Mouse (Mus musculus) heart, embryonic 13.5 days (tissue): ENCODE measurements at regions not wholly inside any gene's neighbourhood (a gene's known extent, or its start where the extent isn't known, plus 50 kb on each side); places are given as distances from the start of the nearest gene placed in this dataset.
"Not testable (repeated sequence)": the region's sequence is repeated elsewhere in the genome, so short reads cannot be mapped to it uniquely, and the experiment has no call there.

Experiments
- ATAC-seq: fragments of 200-750 bp; cut with Nextera tagmentation; 2 replicates; pipeline ENCODE4 v1.8.0; 2017; ENCODE audit warnings: moderate TSS enrichment; ENCODE audit not compliant: insufficient number of reproducible peaks, low FRiP score, low TSS enrichment; ENCODE audit errors: extremely low read depth
- H3K27ac ChIP-seq: fragments of 300-500 bp; sonication (generic); replicated peaks from 2 replicates; pipeline ENCODE4 v1.5.1; 2015; ENCODE audit warnings: moderate library complexity, mild to moderate bottlenecking, inconsistent platforms
- H3K27me3 ChIP-seq: fragments of 300-500 bp; sonication (generic); replicated peaks from 2 replicates; pipeline ENCODE4 v1.6.1; 2015; ENCODE audit warnings: mild to moderate bottlenecking, inconsistent platforms
- H3K36me3 ChIP-seq: fragments of 300-500 bp; sonication (generic); 2 replicates; pipeline ENCODE4 v1.6.1; 2015; ENCODE audit warnings: mild to moderate bottlenecking, inconsistent platforms
- H3K4me1 ChIP-seq: fragments of 300-500 bp; sonication (generic); 2 replicates; pipeline ENCODE4 v1.6.1; 2015; ENCODE audit warnings: inconsistent platforms
- H3K4me2 ChIP-seq: fragments of 300-500 bp; sonication (generic); 2 replicates; pipeline ENCODE4 v1.6.1; 2015; ENCODE audit warnings: inconsistent platforms, mild to moderate bottlenecking, moderate library complexity
- H3K4me3 ChIP-seq: fragments of 300-500 bp; sonication (generic); 2 replicates; pipeline ENCODE4 v1.5.1; 2015; ENCODE audit warnings: moderate library complexity, mild to moderate bottlenecking, inconsistent platforms
- H3K9ac ChIP-seq: fragments of 300-500 bp; sonication (generic); 2 replicates; pipeline ENCODE4 v1.6.1; 2015; ENCODE audit warnings: inconsistent platforms, mild to moderate bottlenecking, moderate library complexity
- H3K9me3 ChIP-seq: fragments of 300-500 bp; sonication (generic); 2 replicates; pipeline ENCODE4 v1.6.1; 2016; ENCODE audit warnings: inconsistent platforms
- WGBS: fragments of 180-500 bp; shearing (Covaris S2); methylation state at CpG from one replicate; pipeline ENCODE4 v1.1.7; 2015; ENCODE audit warnings: mixed read lengths; 5-methylcytosine and 5-hydroxymethylcytosine counted together

GRCm38 (mm10) chr14:33691690-33692089 lies 102.7 kb downstream of the Ptpn20 start:
- WGBS: 21% methylated on average over 2 of the region's 2 CpGs
- peaks cover 43% of the 10 kb centered on the region; the same call in 1 of the 2 replicates for H3K27me3 ChIP-seq
- no peaks in the 10 kb centered on the region for H3K9me3 ChIP-seq
- no peak overlapping the region for H3K4me2 ChIP-seq
- no peak overlapping the region for H3K4me3 ChIP-seq
- 0 out of 2 replicates have a peak overlapping the region, but pooled peaks have one; percentile 1 for H3K27ac ChIP-seq
- no peak for ATAC-seq
- H3K4me1 ChIP-seq: peaks cover 39% of the 10 kb centered on the region
- H3K9ac ChIP-seq: no peak overlapping the region
- no peaks in the 10 kb centered on the region for H3K36me3 ChIP-seq

- Histone ChIP-seq H3K9me3 (no peaks in the 10 kb centered on the region), H3K27me3 (peaks cover 56% of the 10 kb centered on the region; the same call in 1 of the 2 replicates), H3K4me2 (no peak overlapping the region), H3K4me3 (no peak overlapping the region), H3K4me1 (peaks cover 15% of the 10 kb centered on the region), H3K9ac (no peak overlapping the region), H3K27ac (no peak overlapping the region), H3K36me3 (no peaks in the 10 kb centered on the region)
- 62% methylated on average over 2 of the region's 2 CpGs for WGBS
- no peak for ATAC-seq
Observed at GRCm38 (mm10) chr14:33694224-33694623, 105.2 kb downstream of the Ptpn20 start.

- whole genome bisulfite sequencing: 20% methylated on average over 8 of the region's 8 CpGs
- Histone ChIP-seq H3K9ac (no peak overlapping the region), H3K27me3 (peaks cover 55% of the 10 kb centered on the region; the same call in 1 of the 2 replicates), H3K4me3 (no peak overlapping the region), H3K36me3 (no peaks in the 10 kb centered on the region), H3K27ac (no peak overlapping the region), H3K4me2 (no peak overlapping the region), H3K4me1 (peaks cover 14% of the 10 kb centered on the region), H3K9me3 (no peaks in the 10 kb centered on the region)
- ATAC-seq: no peak
Observed at GRCm38 (mm10) chr14:33695362-33695982, 106.5 kb downstream of the Ptpn20 start.

- ATAC-seq: no peak
- no peaks in the 10 kb centered on the region for H3K36me3 ChIP-seq
- H3K9me3 ChIP-seq: no peaks in the 10 kb centered on the region
- H3K27ac ChIP-seq: no peak overlapping the region
- peaks cover 49% of the 10 kb centered on the region; the same call in 1 of the 2 replicates for H3K27me3 ChIP-seq
- peaks cover 4% of the 10 kb centered on the region for H3K4me1 ChIP-seq
- H3K4me2 ChIP-seq: no peak overlapping the region
- WGBS: 53% methylated on average over 3 of the region's 3 CpGs
- H3K4me3 ChIP-seq: no peak overlapping the region
- H3K9ac ChIP-seq: no peak overlapping the region
Observed at GRCm38 (mm10) chr14:33696817-33697216, 107.8 kb downstream of the Ptpn20 start.

GRCm38 (mm10) chr14:33699777-33700438 lies 110.9 kb downstream of the Ptpn20 start:
- Histone ChIP-seq H3K4me2 (no peak overlapping the region), H3K4me1 (no peaks in the 10 kb centered on the region), H3K36me3 (no peaks in the 10 kb centered on the region), H3K4me3 (no peak overlapping the region), H3K9me3 (no peaks in the 10 kb centered on the region), H3K27ac (no peak overlapping the region), H3K27me3 (peaks cover 36% of the 10 kb centered on the region; the same call in 1 of the 2 replicates), H3K9ac (no peak overlapping the region)
- 82% methylated on average over 13 of the region's 13 CpGs for WGBS
- ATAC-seq: no peak

GRCm38 (mm10) chr14:33707661-33708297 lies 118.8 kb downstream of the Ptpn20 start:
- WGBS: 69% methylated on average over 6 of the region's 6 CpGs
- Histone ChIP-seq H3K4me1 (no peaks in the 10 kb centered on the region), H3K27ac (no peak overlapping the region), H3K9me3 (no peaks in the 10 kb centered on the region), H3K4me2 (no peak overlapping the region), H3K9ac (no peak overlapping the region), H3K4me3 (no peak overlapping the region), H3K27me3 (0 out of 2 replicates have a peak, but pooled peaks cover 1% of the 10 kb centered on the region), H3K36me3 (no peaks in the 10 kb centered on the region)
- ATAC-seq: no peak; the same call in 1 of the 2 replicates

- 72% methylated on average over 4 of the region's 4 CpGs for WGBS
Observed at GRCm38 (mm10) chr14:33708298-33708665, 119.3 kb downstream of the Ptpn20 start.

GRCm38 (mm10) chr14:33712458-33712857 lies 123.5 kb downstream of the Ptpn20 start:
- no peak for ATAC-seq
- no peaks in the 10 kb centered on the region for H3K27me3 ChIP-seq
- 0 out of 2 replicates have a peak, but pooled peaks cover 2% of the 10 kb centered on the region for H3K4me1 ChIP-seq
- H3K4me3 ChIP-seq: no peak overlapping the region
- no peaks in the 10 kb centered on the region; the same call in 1 of the 2 replicates for H3K9me3 ChIP-seq
- H3K9ac ChIP-seq: no peak overlapping the region
- H3K36me3 ChIP-seq: no peaks in the 10 kb centered on the region
- H3K4me2 ChIP-seq: no peak overlapping the region
- H3K27ac ChIP-seq: no peak overlapping the region
- WGBS: 85% methylated on average over 1 of the region's 1 CpGs

More at GRCm38 (mm10) chr14:33708298-33708665, 119.3 kb downstream of the Ptpn20 start:
- Histone ChIP-seq H3K4me2 (no peak overlapping the region), H3K36me3 (no peaks in the 10 kb centered on the region), H3K4me3 (no peak overlapping the region), H3K9ac (no peak overlapping the region), H3K4me1 (no peaks in the 10 kb centered on the region), H3K9me3 (no peaks in the 10 kb centered on the region), H3K27me3 (no peaks in the 10 kb centered on the region), H3K27ac (no peak overlapping the region)
- no peak for ATAC-seq

GRCm38 (mm10) chr14:33719651-33720050 lies 130.6 kb downstream of the Ptpn20 start:
- Histone ChIP-seq H3K36me3 (no peaks in the 10 kb centered on the region), H3K9me3 (no peaks in the 10 kb centered on the region), H3K27me3 (no peaks in the 10 kb centered on the region), H3K4me1 (0 out of 2 replicates have a peak, but pooled peaks cover 2% of the 10 kb centered on the region), H3K9ac (no peak overlapping the region), H3K4me2 (no peak overlapping the region), H3K27ac (no peak overlapping the region), H3K4me3 (no peak overlapping the region)
- no peak for ATAC-seq
- WGBS: 68% methylated on average over 6 of the region's 6 CpGs

- WGBS: 71% methylated on average over 5 of the region's 5 CpGs
- H3K4me3 ChIP-seq, H3K4me1 ChIP-seq, H3K4me2 ChIP-seq, H3K27me3 ChIP-seq, H3K27ac ChIP-seq, H3K9me3 ChIP-seq, H3K36me3 ChIP-seq, ATAC-seq, H3K9ac ChIP-seq: not testable (repeated sequence)
Observed at GRCm38 (mm10) chr14:33722379-33723145, 133.6 kb downstream of the Ptpn20 start.

GRCm38 (mm10) chr14:33726500-33726899 lies 137.5 kb downstream of the Ptpn20 start:
- H3K4me1 ChIP-seq: peaks cover 5% of the 10 kb centered on the region; the same call in 1 of the 2 replicates
- H3K9ac ChIP-seq: no peak overlapping the region
- H3K4me3 ChIP-seq: no peak overlapping the region
- no peaks in the 10 kb centered on the region for H3K9me3 ChIP-seq
- no peaks in the 10 kb centered on the region for H3K36me3 ChIP-seq
- no peak overlapping the region for H3K27ac ChIP-seq
- 69% methylated on average over 10 of the region's 10 CpGs for whole genome bisulfite sequencing
- H3K4me2 ChIP-seq: no peak overlapping the region
- no peaks in the 10 kb centered on the region for H3K27me3 ChIP-seq
- ATAC-seq: no peak
